Mouse (Mus musculus) kidney, postnatal 25 days (tissue): ENCODE results near the gene Mapkapk3.

Experiments used
- DNase-seq, 2 experiments: peaks; one replicate each; pipeline ENCODE4 v3.0.0; 2021; ENCODE audit warnings: mixed read lengths in 2 of 2

Gene Mapkapk3

GRCm38 (mm10) chr9:107289211-107290076 lies at the start of gene Mapkapk3:
TSS of gene Mapkapk3 (minus strand) at chr9:107289877.
- peak; percentile 93 to 97 for DNase-seq

DNA sequence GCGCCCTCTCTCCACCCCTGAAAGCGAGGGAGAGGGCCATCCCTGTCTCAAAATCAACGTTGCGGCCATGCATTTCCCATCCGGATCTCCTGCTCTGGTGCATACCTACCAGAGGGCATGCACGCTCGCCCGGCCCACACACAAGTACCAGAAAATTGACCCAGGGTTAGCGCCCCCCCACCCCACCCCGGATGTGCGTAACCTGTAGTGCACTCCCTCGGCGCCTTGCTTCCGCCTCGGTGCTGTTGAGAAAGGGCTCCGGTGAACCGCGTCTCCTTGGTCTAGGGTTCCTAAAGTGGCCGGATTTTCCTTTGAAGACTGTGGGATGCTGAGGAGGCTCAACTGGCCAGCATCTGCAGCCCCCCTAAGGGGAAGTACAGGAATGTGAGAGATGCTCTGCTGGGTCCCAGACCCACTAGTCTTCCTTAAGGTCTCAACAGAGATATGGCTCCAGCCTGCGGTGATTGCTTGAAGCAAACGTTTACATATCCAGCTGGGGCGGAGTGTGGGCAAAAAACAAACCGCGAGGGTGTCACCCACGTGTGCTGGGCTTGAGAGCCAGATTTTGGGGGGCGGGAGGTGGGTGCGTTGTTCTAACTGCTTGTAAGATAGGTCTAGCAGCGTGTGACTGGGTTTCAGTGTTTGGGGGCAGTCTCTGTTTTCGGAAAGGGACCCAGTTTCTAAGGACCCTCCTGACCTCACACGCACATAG lies 48.7 kb upstream of the Mapkapk3 start, which contains the start of gene Hemk1:
Gene Hemk1 (minus strand): TSS at position 179 of the 712 bp plus-strand sequence.
- DNase-seq, result peak; percentile 82 to 91

GRCm38 (mm10) chr9:107336386-107336785 lies 46.7 kb upstream of the Mapkapk3 start:
- no peak for DNase-seq

DNA sequence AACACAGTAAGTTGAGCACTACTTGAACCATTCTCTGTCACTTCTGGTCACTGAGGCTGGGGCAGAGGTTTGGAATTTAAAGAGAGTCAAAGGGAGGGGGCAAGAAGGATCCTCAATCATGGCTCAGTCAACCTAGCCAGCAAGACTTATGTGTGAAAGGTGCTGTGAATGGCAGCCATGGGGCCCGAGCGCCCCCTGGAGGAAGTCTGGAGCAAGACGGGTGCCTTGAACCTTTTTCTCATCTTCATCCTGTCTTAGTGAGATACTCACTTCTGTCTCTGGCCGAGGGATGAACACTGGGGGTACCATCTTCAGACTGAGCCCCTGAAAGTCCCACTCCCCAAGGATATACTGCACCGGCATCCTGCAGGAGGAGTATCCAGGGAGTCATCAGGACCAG lies 46.2 kb upstream of the Mapkapk3 start:
- peak; percentile 76 to 77 for DNase-seq

- no peak for DNase-seq
Observed at GRCm38 (mm10) chr9:107335046-107335445, 45.4 kb upstream of the Mapkapk3 start.

DNA sequence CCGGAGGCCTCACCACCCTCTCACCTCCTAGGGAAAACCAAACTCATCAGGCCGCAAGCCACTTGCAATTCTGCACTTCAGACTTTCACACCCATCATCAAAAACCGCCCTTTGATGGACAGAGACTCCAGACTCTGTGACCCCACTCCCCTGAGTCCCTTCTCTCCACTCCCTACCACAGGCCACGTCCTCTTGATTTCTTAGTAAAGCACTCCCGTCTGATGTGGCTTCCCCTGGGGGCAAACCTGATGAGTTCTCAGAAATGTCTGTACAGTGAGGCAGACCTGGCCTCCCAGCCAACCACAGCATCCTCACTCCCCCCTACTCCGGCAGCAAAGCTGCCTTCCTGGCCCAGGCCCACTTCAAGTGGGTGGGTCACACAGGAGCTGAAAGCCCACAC lies 44.7 kb upstream of the Mapkapk3 start:
- DNase-seq, result no peak

DNA sequence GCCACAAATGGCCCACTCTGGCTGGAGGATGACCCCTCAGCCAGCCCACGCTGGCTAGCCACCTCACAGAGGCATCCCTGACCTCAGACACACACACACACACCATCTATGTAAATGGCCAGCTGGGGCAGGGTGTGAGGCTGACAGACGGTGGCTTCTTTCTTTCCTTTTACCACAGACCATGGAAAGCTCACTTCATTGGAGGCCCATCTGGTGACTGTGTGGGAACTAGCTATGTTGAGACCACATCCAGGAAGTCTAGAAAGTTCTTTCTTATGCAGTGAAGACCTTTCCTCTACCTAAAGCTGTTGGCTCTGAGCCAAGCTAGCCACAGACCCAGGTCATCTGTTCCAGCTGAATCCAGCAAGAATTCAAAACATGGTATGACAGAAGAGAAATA lies 44.0 kb upstream of the Mapkapk3 start:
- DNase-seq, result no peak

- peak; percentile 51 to 69 for DNase-seq
Observed at GRCm38 (mm10) chr9:107330791-107331190, 41.1 kb upstream of the Mapkapk3 start.

DNA sequence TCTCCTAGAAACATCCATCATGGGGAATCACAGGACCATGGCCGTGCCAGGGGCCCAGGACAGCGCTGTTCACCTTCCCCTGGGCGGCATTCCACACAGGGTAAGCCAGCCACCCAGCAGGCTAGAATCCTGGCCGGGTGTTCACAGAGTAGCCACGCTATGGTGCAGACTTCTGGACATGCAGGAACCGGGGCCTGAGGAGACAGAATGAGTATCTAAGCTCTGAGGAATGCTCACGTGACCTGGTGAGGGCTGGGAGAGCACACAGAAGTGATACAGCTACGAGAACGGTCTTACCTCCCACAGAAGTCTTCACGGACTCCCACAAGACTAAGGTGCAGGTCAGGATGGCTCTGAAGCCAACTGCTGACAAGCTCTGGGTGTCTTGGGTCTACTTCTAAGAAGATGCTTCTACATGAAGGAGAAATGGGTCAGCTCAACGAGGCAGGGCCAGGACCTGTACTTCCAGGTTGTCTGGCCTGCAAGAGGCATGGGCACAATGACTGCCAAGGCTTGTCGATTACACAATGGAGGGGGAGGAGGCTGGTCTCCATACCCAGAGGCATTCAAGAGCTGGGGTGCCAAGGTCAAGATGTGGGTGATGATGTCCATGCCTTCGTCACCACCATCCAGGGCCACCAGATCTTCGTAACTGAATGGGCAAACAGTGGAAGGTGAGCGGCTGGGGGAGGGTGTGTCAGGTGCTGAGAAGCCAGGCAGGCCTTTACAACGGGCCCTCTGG lies 38.4 kb upstream of the Mapkapk3 start:
- DNase-seq, result peak in 1 of 2 experiments; percentile 47

DNA sequence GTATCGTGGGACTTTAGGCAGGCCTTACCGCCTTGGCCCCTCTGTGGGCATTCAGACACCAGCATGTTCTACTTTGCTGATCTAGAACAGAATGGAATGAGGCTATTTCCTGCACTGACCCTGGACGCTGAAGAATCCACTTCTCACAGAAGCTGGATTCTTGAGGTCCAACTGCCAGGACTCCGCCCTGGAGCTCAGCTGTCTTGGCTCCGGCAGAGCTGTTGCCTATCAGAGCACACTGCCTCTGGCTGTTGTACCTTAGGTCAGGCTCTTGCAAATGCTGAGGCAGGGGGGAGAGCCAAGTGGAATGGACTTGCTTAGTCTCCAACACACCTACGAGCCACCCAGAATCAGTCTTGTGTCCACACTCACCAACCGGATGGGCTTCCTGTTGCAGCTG lies 36.2 kb upstream of the Mapkapk3 start:
- peak; percentile 43 to 83 for DNase-seq

DNA sequence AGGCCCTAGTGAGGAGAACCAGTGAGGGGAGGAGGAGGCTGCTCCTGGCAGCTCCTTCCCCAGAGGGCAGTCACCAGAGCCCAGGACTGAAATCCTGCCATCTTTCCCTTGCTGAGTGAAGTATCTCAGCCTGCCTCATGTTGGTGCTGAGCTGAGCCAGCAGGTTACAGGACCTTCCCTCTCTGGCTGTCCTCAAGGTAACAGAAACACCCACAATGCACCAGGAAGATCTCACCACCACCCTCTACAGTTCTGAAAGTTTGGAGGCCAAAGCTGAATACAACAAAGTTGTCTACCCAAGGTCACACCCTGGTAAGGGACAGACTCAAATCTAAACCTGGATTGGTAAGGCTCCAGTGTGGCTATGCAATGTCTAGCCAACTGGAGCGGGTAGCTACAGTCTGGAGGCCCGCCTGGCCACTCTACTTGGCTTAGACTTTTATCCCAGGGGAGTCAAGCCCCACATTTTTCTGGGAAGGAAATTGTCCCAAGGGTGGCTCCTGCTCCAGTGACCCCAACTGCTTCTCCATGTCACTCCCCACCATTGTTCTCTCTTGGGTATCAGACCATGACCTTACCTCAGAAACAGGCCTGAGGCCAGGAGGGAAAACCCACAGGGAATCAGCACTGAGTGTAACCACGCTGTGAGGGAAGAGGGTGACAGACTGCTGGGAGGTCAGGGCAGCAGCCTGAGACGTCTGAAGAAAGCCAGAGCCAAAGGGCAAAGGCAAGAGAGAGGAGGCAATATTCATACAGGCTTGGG lies 35.3 kb upstream of the Mapkapk3 start:
- DNase-seq, result peak; percentile 32 to 83

DNA sequence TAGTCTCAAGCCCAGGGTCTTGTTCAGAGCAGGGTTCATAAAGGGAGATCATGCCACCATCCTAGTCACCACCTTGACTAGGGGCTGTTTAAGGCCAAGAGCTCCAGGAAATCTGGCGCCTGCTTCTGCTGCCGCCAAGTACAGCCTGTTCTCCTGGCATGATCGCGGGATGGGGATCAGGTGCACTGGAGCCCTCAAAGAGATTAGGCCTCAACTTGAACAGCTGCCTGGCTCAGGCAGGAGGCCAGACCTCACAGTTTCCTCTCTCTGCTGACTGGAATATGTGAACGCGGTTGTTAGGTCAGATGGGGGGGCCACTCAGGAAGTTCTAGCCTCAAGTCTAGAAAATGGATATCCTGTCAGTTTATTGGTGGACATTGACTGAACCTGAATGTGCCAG lies 33.9 kb upstream of the Mapkapk3 start:
- DNase-seq, result peak; percentile 56 to 88

- peak; percentile 28 to 58 for DNase-seq
Observed at GRCm38 (mm10) chr9:107322461-107323050, 32.9 kb upstream of the Mapkapk3 start.

- DNase-seq, result peak; percentile 44 to 88
Observed at GRCm38 (mm10) chr9:107315791-107316190, 26.1 kb upstream of the Mapkapk3 start.

DNA sequence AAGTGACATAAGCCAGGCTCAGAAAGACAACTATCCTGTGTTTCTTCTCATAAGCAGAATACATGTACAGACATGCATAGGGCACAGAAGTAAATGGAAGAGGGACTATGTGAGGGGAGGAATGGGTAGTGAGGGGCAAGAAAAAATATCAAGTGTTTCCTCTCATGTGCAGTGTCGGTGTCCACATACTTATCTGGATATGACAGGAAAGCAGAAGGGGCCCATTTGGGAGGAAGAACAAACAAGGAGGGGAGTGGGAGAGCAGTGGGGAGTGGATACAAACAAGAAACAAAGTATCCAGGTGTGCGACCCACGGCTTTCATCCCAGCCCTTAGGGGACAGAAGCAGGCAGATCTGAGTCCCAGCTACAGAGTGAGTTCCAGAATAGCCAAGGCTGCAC lies 24.2 kb upstream of the Mapkapk3 start:
- no peak for DNase-seq

- DNase-seq, result no peak
Observed at GRCm38 (mm10) chr9:107312811-107313584, 23.3 kb upstream of the Mapkapk3 start.

- no peak for DNase-seq
Observed at GRCm38 (mm10) chr9:107309600-107309999, 19.9 kb upstream of the Mapkapk3 start.

DNA sequence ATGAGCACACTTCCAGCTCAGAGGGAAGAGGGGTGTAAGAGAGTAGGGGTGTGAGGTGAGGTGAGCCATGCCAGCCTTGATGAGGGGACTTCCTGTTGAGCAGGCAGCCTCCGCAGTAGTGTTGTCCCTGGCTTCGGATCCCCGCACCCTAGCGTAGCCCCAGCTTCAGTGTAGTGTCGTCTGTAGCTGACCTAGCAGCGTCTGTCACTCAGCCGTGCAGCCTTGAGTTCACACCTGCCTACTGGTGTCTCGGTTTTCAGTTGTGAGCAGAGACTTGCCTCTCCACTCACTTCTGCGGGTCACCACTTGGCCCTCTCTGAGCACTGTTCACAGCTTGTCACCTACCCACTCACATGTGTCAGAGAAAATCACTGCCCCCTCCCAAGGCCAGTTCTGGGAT lies 19.5 kb upstream of the Mapkapk3 start:
- no peak for DNase-seq

GRCm38 (mm10) chr9:107308346-107309000 lies 18.8 kb upstream of the Mapkapk3 start:
- DNase-seq, result peak; percentile 21 to 62

- peak; percentile 96 to 99 for DNase-seq
Observed at GRCm38 (mm10) chr9:107307886-107308285, 18.2 kb upstream of the Mapkapk3 start.
